Mouse (Mus musculus) erythroblast, embryonic 14.5 days (primary cell): ENCODE data around the gene Gm48551. TPM values are rescaled to one million over a fixed set of nuclear protein-coding genes. Genes with fewer than 3 reads are reported as not detected.

Experiments used
- H3K27me3 ChIP-seq: 2 replicates; pipeline ENCODE4 v1.6.1; 2012; ENCODE audit warnings: inconsistent platforms; ENCODE audit not compliant: control insufficient read depth
- H3K36me3 ChIP-seq: 2 replicates; pipeline ENCODE4 v1.6.1; 2012; ENCODE audit warnings: mild to moderate bottlenecking, inconsistent platforms; ENCODE audit not compliant: control insufficient read depth
- H3K4me1 ChIP-seq: 2 replicates; pipeline ENCODE4 v1.6.1; 2012; ENCODE audit warnings: inconsistent platforms; ENCODE audit not compliant: control insufficient read depth
- H3K4me3 ChIP-seq: replicated peaks from 2 replicates; pipeline ENCODE3; 2012; ENCODE audit warnings: moderate library complexity, mild to moderate bottlenecking, inconsistent platforms
- H3K9me3 ChIP-seq: 2 replicates; pipeline ENCODE4 v1.6.1; 2012; ENCODE audit warnings: low read length, inconsistent platforms, mixed read lengths; ENCODE audit not compliant: control insufficient read depth
- GATA1 ChIP-seq: IDR thresholded peaks from 2 replicates; pipeline ENCODE4 v1.6.1; 2012; ENCODE audit warnings: low read length, inconsistent platforms, mixed read lengths
- TAL1 ChIP-seq: IDR thresholded peaks from 3 replicates; pipeline ENCODE4 v1.6.1; 2012; ENCODE audit warnings: low read length, inconsistent platforms, mixed read lengths
- polyA plus RNA-seq: library from polyadenylated mRNA; stranded (reverse); fragments of >175 nt; gene quantifications from 2 replicates; pipeline ENCODE4 v1.2.3, GENCODE M21; 2012

Gm48551 gene
- polyA plus RNA-seq, 1 experiment, result 0.20 TPM

DNA sequence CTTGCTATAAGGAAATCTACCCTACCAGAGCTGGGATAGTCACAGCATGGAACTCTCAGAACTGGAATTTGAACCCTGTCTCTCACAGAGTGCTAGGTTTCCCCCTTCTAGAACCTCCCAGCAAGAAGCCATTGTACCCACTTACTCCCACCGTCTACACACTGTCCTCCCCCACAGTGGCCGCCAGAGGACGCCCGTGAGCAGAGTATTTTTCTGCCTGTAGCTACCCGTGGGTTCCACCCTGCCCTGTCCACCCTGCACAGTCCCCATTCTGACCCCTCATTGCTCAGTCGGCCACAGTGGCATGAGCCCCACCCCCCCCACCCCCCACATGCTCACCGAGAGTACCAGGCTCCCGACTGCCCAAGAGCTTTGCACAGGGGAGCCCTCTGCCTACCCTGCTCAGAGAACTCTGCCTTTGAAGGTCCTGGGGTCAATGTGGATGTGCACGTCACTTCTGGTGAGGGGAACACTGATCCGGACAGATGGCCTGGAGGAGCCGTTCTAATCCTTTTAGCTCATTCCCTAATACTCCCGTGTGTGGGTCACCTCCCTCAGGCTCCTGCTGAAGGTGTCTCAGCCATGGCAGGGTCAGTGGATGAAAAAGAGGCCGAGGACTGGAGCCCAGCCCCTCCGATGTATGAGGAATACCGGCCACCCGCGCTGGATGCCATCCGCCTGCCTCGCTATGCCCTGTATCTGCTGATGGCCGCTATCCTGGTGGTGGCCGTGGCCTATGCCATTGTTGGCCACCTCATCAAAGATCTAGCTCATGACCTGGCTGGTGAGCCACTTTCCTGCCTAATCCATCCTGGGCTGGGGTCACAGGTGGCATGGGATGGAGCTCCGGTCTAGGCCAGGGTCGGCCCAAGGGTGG lies 5.8 kb downstream of the Gm48551 start:
- peaks cover 51% of the 10 kb centered on the region for H3K36me3 ChIP-seq
- peaks cover 58% of the 10 kb centered on the region for H3K4me1 ChIP-seq
- H3K27me3 ChIP-seq, result no peaks in the 10 kb centered on the region; the same call in none of the 2 replicates
- H3K4me3 ChIP-seq, result no peak overlapping the region
- H3K9me3 ChIP-seq, result no peaks in the 10 kb centered on the region
- TF ChIP-seq TAL1, result no peak
- no peak for TF ChIP-seq GATA1

DNA sequence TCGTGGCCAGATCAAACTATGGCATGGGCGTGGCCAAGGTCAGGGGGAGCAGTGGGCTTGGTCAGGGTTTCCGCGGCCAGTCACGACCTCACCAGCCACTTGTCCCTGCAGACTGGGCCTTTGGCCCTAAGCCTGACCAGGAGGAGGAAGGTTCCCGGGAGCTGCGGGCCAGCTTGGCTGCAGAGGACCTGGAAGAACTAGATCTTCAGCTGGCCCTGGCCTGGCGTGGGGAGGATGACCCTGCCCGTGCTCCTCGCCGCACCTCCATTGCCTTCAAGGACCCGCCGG lies 6.4 kb downstream of the Gm48551 start:
- H3K9me3 ChIP-seq, result no peaks in the 10 kb centered on the region
- peaks cover 52% of the 10 kb centered on the region for H3K4me1 ChIP-seq
- H3K36me3 ChIP-seq, result peaks cover 50% of the 10 kb centered on the region
- no peaks in the 10 kb centered on the region; the same call in none of the 2 replicates for H3K27me3 ChIP-seq
- TF ChIP-seq TAL1 (no peak), GATA1 (no peak)
- no peak overlapping the region for H3K4me3 ChIP-seq

DNA sequence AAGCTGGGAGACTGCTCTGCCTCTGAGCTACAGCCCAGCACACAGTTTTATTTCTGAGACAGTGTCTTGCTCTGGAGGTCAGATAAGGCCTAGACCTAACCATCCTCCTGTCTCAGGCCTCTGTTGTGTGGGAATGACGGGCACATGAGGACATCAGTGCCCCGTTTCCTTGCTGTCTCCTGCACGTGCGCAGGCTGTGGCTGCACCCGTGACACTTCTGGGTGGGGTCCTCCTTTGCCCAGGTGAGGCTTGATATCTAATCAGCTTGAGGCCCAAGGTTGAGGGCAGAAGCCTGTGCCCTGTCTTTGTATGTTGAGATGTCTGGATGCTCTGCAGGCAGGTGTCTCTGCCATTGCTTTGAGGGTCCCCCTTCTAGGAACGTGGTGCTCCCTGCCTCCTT lies 8.0 kb downstream of the Gm48551 start:
- Histone ChIP-seq H3K27me3 (no peaks in the 10 kb centered on the region; the same call in none of the 2 replicates), H3K4me3 (no peak overlapping the region), H3K36me3 (peaks cover 36% of the 10 kb centered on the region), H3K4me1 (peaks cover 43% of the 10 kb centered on the region), H3K9me3 (no peaks in the 10 kb centered on the region)
- no peak for TF ChIP-seq GATA1
- no peak for TF ChIP-seq TAL1

DNA sequence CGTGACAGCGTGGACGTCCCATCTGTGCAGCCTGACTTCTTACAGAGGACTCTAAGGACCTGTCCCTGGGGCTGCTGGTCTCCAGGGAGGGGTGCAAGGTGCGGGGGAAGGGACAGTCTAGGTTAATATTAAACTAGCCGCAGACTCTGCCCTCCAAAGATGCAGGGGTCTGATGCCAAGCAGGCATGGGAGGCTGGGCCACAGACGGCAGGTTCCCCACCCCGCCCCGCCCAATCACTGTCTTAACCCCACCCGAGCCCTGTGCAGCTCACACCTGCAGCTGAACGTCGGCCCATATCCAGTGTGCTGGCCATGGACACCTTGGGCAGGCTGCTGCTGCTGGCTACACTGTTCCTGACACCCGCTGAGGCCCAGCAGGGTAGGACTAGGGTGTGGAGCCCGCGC lies 8.5 kb downstream of the Gm48551 start, which contains the start of gene Smim24:
Gene Smim24 (plus strand): TSS at position 271 of the 405 bp plus-strand sequence.
- TF ChIP-seq TAL1, result no peak
- TF ChIP-seq GATA1, result no peak
- Histone ChIP-seq H3K36me3 (peaks cover 30% of the 10 kb centered on the region), H3K4me3 (peak within 1 kb of the TSS; percentile 25)

DNA sequence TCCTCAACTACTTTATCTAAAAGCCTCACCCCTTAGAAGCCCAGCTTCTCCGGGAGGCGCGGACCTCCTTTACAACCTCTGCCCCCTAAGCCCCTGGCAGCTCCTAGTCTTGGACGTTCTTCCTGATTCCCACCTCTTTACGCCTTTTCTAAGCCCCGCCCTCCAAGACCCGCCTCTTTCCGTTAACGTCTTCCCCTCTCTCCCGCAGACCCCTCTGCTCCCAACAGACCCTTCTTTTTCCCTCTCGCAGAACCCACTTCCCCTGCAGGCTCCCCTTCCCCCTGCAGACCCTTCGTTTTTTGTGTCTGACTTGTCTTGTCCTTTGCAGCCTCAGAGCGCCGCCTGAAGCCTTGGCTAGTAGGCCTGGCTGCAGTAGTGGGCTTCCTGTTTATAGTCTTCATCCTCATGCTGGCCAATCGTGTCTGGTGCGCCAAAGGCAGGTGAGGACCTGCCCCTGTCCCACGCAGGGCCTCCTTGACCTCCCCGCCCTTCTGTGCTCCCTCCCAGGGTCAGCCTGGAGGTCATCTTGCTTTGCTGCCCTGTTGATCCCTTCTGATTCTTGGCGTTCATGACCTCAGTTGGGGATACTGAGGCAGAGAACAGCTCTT lies 9.3 kb downstream of the Gm48551 start:
- no peak for TF ChIP-seq TAL1
- TF ChIP-seq GATA1, result no peak
- Histone ChIP-seq H3K4me1 (peaks cover 35% of the 10 kb centered on the region), H3K4me3 (peak overlapping the region; percentile 25), H3K27me3 (no peaks in the 10 kb centered on the region; the same call in none of the 2 replicates), H3K36me3 (peaks cover 23% of the 10 kb centered on the region), H3K9me3 (no peaks in the 10 kb centered on the region)

More for the DNA sequence above, 8.5 kb downstream of the Gm48551 start, which contains the start of gene Smim24:
- Histone ChIP-seq H3K27me3 (no peaks in the 10 kb centered on the region; the same call in none of the 2 replicates), H3K9me3 (no peaks in the 10 kb centered on the region), H3K4me1 (peaks cover 40% of the 10 kb centered on the region)

DNA sequence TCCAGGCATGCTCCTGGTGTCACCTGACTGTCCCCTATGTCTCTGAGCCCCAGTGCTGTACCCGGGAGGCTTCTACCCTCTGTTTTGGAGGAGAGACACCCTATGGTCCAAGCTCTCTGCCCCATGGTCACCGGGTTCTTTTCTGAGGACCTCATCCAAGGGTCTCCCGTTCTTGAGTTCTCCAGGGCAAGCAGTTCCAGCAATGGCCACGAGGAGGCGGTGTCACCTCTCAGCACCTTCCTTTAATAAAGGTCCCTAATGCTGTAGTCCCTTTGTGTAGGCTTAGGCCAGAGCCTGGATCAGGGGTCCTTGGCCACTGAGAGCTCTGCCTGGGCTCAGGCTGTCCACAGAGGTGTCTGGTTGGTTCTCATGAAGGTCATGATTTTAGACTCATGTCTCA lies 10.9 kb downstream of the Gm48551 start:
- H3K4me3 ChIP-seq, result no peak overlapping the region
- no peak for TF ChIP-seq GATA1
- TF ChIP-seq TAL1, result no peak
- peaks cover 11% of the 10 kb centered on the region for H3K36me3 ChIP-seq
- no peaks in the 10 kb centered on the region for H3K9me3 ChIP-seq
- peaks cover 25% of the 10 kb centered on the region for H3K4me1 ChIP-seq
- H3K27me3 ChIP-seq, result no peaks in the 10 kb centered on the region; the same call in none of the 2 replicates

DNA sequence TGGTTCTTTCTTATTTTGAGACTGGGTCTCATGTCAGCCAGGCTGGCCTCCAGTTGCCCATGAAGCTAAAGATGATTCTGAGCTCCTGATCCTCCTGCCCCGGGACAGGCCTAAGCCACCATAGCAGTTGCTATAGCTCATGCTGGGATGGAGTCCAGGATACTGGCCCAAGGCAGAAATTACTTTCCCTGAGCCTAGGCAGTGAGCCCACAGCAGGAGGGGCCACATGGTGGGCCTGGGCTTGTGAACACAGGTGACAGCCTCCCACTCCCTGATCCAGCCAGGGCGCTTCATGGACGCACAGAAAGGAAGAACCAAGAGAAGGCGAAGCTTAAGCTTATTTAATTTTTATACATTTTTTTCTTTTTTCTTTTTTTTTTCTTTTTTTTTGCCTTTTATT lies 11.6 kb downstream of the Gm48551 start:
- H3K27me3 ChIP-seq, result peaks cover 2% of the 10 kb centered on the region
- H3K4me3 ChIP-seq, result no peak overlapping the region
- H3K9me3 ChIP-seq, result no peaks in the 10 kb centered on the region
- peaks cover 28% of the 10 kb centered on the region for H3K4me1 ChIP-seq
- H3K36me3 ChIP-seq, result peaks cover 8% of the 10 kb centered on the region
- TF ChIP-seq TAL1 (no peak), GATA1 (no peak)

DNA sequence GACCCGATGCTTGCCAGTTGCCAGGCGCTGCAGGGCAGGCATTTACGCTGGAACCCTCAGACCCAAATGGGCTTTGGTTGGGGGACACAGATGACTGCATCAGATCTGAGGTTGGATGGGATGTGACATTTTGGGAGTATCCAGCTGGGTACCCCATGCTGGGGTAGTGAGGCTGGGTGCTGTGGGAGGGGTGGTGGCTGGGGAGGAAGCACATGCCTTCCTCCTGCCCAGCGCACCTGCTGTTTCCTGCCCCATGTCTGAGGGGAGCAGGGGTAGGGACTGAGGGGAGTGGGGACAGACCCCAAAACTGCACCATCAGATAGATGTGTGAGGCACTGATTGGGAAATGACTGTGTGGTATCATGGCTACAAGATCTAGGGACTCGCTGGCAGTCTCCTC lies 12.5 kb downstream of the Gm48551 start:
- peaks cover 5% of the 10 kb centered on the region; the same call in 1 of the 2 replicates for H3K36me3 ChIP-seq
- no peak for TF ChIP-seq GATA1
- no peak for TF ChIP-seq TAL1

DNA sequence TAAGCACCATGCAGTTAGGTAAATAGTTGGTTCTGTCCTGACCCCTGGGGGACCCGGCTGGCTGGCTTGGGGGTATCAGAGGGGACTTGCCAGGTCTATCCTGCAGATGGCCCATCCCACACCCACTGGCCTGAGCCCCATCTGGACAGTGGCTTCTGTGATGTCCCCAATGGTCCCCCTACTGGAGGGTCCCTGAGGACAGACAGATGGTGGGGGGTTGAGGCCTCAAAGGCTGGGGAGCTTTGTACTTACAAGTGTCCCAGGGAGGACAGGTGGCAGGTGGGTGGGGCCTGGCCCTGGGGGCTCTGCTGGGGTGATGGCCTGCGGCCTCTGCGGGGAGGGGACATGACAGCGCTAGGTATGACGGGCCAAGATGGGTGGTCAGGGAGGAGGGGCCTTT lies 15.0 kb downstream of the Gm48551 start:
- Histone ChIP-seq H3K36me3 (peaks cover 5% of the 10 kb centered on the region; the same call in 1 of the 2 replicates), H3K4me1 (peaks cover 23% of the 10 kb centered on the region), H3K4me3 (no peak overlapping the region), H3K9me3 (no peaks in the 10 kb centered on the region), H3K27me3 (peaks cover 19% of the 10 kb centered on the region)
- TF ChIP-seq TAL1 (no peak), GATA1 (no peak)

More for the DNA sequence above, 12.5 kb downstream of the Gm48551 start:
- Histone ChIP-seq H3K27me3 (peaks cover 4% of the 10 kb centered on the region), H3K9me3 (no peaks in the 10 kb centered on the region), H3K4me3 (no peak overlapping the region), H3K4me1 (peaks cover 35% of the 10 kb centered on the region)
